Mouse (Mus musculus) colon, adult 2 months (tissue): ENCODE results near the gene Steap4. TPM values are rescaled to one million over a fixed set of nuclear protein-coding genes. Genes with fewer than 3 reads are reported as not detected.

Experiments
- polyA plus RNA-seq: library from polyadenylated mRNA; depleted of rRNA; stranded (reverse); fragments of >200 nt; gene quantifications from 2 replicates; pipeline ENCODE4 v1.2.3, GENCODE M21; 2012; rRNA removed

Steap4 gene
- polyA plus RNA-seq, result 2.2 and 4.1 TPM in 2 replicates

DNA sequence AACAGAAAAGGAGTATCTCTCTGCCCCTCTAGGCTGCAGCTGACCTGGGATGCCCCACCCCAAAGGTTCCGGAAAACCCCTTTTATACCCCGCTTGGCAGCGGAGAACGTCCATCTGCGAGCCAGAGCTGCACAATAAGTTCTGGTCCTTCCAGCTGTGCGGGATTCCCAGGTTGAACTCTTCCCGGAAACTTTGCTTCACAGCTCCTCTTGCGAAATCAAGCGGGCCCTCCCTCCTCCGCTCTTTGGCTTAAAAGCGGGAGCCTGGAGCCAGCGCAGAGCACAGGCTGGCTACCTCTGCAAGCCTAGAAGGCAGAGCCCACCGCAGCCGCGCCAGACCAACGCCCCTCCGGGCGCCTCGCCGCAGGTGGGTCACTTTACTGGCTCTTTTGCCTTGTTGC is at the start of gene Steap4:
Gene Steap4, plus strand, starts transcription at position 282 of the 400 bp plus-strand sequence.

Other genes starting within 250 kb of the Steap4 start
- gene Sri, start 85.6 kb downstream of the Steap4 start, polyA plus RNA-seq, result 283 and 300 TPM in 2 replicates